Mouse (Mus musculus): Measurements from ENCODE around the gene Wnt5b. TPM values are rescaled to one million over a fixed set of nuclear protein-coding genes. Genes with fewer than 3 reads are reported as not detected.

The Wnt5b gene
- polyA plus RNA-seq, 1 experiment: not detected

DNA sequence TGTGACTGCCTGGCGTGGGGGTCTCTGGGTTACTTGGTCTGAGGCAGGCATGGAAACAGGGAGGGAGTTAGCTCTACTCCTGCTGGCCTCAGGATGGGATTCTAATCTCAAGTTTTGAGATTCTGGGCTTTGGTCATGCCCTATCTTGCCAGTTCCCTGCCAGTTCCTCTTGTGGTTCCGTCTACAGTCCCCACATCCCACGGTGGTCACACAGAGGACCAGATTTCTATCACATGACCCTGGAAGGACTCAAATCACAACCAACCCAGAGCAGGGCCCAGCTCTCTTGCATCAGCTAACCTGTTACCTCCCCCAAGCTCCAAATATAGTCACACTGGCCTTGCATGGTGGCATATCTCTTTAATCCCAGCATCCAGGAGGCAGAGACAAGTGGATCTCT is 14.5 kb downstream of the Wnt5b start:
- Histone ChIP-seq H3K27ac (ENCODE audit: insufficient read depth, low read depth, low read length) (no peak overlapping the region), H3K4me1 (ENCODE audit: control insufficient read depth, insufficient read depth, low read length) (no peaks in the 10 kb centered on the region), H3K4me3 (ENCODE audit: insufficient read depth, low read length) (no peak overlapping the region)
- TF ChIP-seq POLR2A (IDR thresholded peaks at IDR 0.05; ENCODE audit: borderline replicate concordance, low read depth, low read length) (no peak), CTCF (IDR thresholded peaks at IDR 0.05; ENCODE audit: low read depth, low read length) (no peak)

DNA sequence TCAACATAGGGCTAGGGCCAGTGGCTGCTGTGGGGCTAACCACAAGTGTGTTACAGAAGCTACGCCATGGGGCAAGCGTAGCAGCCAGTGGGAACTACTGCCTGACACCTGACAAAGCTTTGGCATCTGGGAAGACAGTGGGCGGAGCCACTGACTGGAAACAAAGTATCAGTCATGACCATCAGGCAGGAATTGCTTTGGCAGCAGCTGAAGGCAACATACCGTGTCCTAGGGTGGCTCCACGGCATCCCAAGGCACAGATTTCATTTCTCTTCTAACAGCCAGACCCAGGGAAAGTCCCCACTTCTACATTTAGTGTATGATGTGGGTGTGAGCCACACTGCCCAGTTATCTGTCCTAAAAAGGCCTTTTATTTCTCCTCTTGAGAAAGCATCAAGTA is 17.6 kb downstream of the Wnt5b start:
- Histone ChIP-seq H3K4me1 (ENCODE audit: control insufficient read depth, insufficient read depth, low read length) (no peaks in the 10 kb centered on the region), H3K4me3 (ENCODE audit: insufficient read depth, low read length) (no peak overlapping the region), H3K27ac (ENCODE audit: insufficient read depth, low read depth, low read length) (no peak overlapping the region)
- no peak for TF ChIP-seq CTCF (IDR thresholded peaks at IDR 0.05; ENCODE audit: low read depth, low read length)
- TF ChIP-seq POLR2A (IDR thresholded peaks at IDR 0.05; ENCODE audit: borderline replicate concordance, low read depth, low read length): no peak

DNA sequence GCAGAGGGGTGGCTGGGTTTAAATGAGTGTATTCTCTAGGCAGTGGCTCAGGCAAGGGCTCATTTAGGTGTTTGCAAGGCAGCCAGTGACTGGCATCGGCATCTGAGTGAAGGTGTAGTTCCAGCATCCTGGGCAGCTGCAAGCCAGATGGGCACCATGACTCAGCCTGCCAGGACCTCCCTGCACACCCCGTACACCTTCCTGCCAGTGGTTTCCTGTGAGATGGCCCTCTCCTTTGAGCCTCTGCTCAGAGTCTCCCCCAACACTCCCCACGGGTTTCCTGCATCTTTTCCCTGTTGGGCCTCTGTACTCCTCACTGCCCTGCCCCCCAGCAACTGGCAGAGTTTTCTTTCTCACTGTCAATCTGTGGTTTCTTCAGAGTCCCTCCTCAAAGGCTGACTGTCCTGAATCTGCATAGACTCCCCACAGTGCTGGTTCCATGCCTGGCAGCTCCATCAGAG is 22.2 kb downstream of the Wnt5b start:
- TF ChIP-seq CTCF (IDR thresholded peaks at IDR 0.05; ENCODE audit: low read depth, low read length) (no peak), POLR2A (IDR thresholded peaks at IDR 0.05; ENCODE audit: borderline replicate concordance, low read depth, low read length) (no peak)
- no peaks in the 10 kb centered on the region for H3K4me1 ChIP-seq (ENCODE audit: control insufficient read depth, insufficient read depth, low read length)
- no peak overlapping the region for H3K27ac ChIP-seq (ENCODE audit: insufficient read depth, low read depth, low read length)
- no peak overlapping the region for H3K4me3 ChIP-seq (ENCODE audit: insufficient read depth, low read length)

DNA sequence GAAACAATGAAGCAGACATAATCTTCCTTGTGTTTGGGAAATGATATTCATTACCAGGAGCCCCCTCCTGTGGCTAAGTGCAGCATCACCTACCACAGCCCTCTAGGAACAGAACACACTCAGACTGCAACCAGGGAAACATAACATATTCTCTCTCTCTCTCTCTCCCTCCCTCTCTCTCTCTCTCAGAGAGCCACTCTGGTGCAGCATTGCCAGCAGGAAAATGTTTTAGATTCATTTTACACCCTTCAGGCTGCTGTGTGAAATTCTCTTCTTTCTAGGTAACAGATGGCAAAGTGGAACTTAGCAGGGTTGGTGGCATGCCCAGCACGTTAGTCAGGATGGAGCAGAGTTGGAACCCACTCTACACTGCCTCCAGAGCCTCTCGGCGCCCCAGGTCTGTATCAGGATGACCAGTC is 22.7 kb downstream of the Wnt5b start:
- H3K27ac ChIP-seq (ENCODE audit: insufficient read depth, low read depth, low read length): no peak overlapping the region
- no peak for TF ChIP-seq CTCF (IDR thresholded peaks at IDR 0.05; ENCODE audit: low read depth, low read length)

DNA sequence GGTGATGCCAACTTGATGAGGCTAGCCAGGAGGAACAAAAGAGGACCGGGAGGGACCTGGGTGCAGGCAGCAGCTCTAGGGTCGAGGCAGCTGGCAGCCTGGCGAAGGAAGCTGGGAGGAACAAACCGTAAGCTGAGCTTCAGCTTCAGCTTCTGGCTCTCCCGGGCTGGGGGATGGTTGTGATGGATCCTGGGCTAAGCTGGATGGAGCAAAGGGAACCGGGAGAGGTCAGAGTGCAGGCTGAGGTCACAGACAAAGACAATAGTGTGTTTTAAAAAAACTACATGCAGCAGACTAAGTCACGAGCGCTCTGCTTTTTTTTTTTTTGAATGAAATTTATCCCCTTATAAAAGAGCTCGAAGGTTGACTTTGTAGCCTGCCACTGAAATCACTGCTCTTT is 23.4 kb downstream of the Wnt5b start:
- no peak overlapping the region for H3K27ac ChIP-seq (ENCODE audit: insufficient read depth, low read depth, low read length)
- TF ChIP-seq CTCF (IDR thresholded peaks at IDR 0.05; ENCODE audit: low read depth, low read length) (no peak), POLR2A (IDR thresholded peaks at IDR 0.05; ENCODE audit: borderline replicate concordance, low read depth, low read length) (no peak)
- H3K4me3 ChIP-seq (ENCODE audit: insufficient read depth, low read length): no peak overlapping the region
- H3K4me1 ChIP-seq (ENCODE audit: control insufficient read depth, insufficient read depth, low read length): no peaks in the 10 kb centered on the region

More for the DNA sequence above, 22.7 kb downstream of the Wnt5b start:
- H3K4me1 ChIP-seq (ENCODE audit: control insufficient read depth, insufficient read depth, low read length): no peaks in the 10 kb centered on the region
- H3K4me3 ChIP-seq (ENCODE audit: insufficient read depth, low read length): no peak overlapping the region

DNA sequence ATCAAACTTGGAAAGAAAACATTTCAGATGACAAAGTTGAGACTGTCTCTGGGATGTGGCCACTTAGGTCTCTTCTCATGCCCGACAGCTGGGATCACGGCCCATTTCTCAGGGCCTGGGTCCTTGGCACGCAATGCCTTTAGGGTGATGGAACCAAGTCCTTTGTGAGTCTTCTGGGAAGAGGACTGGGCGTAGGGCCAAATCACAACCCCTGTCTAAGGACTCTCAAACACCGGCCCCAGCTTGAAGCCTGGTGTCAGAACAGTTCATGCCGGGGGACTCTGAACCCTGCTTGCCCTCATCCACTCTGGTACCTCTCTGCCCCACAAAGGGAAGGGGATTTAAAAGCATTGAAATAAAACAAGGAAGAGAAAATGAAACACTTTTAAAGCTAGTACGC is 30.1 kb downstream of the Wnt5b start:
- no peak for TF ChIP-seq CTCF (IDR thresholded peaks at IDR 0.05; ENCODE audit: low read depth, low read length)
- TF ChIP-seq POLR2A (IDR thresholded peaks at IDR 0.05; ENCODE audit: borderline replicate concordance, low read depth, low read length): no peak
- H3K27ac ChIP-seq (ENCODE audit: insufficient read depth, low read depth, low read length): no peak overlapping the region
- H3K4me3 ChIP-seq (ENCODE audit: insufficient read depth, low read length): no peak overlapping the region
- no peaks in the 10 kb centered on the region for H3K4me1 ChIP-seq (ENCODE audit: control insufficient read depth, insufficient read depth, low read length)

DNA sequence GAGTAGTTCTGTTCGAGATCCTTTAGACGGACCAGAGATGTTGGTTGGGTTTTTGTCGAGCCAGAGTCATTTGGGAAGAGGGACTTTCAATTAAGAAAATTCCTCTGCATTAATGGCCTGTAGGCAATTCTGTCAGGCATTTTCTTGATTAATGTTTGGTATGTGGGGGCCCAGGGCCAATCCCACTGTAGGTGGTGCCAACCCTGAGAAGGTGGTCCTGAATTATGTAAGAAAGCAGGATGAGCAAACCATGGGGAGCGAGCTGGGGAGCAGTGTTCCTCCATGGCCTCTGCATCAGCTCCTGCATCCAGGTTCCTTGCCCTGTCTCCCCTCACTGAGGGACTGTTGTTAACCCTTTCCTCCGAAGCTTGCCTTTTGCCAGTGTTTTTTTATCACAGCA is 30.7 kb downstream of the Wnt5b start:
- TF ChIP-seq CTCF (IDR thresholded peaks at IDR 0.05; ENCODE audit: low read depth, low read length) (no peak), POLR2A (IDR thresholded peaks at IDR 0.05; ENCODE audit: borderline replicate concordance, low read depth, low read length) (no peak)
- Histone ChIP-seq H3K27ac (ENCODE audit: insufficient read depth, low read depth, low read length) (no peak overlapping the region), H3K4me3 (ENCODE audit: insufficient read depth, low read length) (no peak overlapping the region), H3K4me1 (ENCODE audit: control insufficient read depth, insufficient read depth, low read length) (no peaks in the 10 kb centered on the region)

DNA sequence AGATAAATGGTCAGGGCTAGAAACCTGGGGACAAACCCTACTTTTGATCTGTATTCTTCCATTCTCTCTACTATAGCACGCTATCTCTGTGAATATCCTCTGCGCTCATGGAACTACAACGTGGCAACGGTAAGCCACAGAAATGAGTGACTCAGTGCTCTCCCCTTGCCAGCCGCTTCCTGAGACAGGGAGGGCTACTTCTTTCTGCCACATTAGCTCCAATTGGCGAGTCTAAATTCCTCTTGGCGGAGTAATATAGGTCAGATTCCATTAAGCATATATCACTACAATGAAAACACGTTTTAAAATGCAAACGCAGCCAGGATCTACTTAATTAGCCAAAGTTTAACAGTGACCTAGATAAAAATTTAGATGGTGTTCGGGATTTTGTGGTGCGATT is 31.4 kb downstream of the Wnt5b start:
- Histone ChIP-seq H3K4me3 (ENCODE audit: insufficient read depth, low read length) (no peak overlapping the region), H3K27ac (ENCODE audit: insufficient read depth, low read depth, low read length) (no peak overlapping the region), H3K4me1 (ENCODE audit: control insufficient read depth, insufficient read depth, low read length) (no peaks in the 10 kb centered on the region)
- TF ChIP-seq POLR2A (IDR thresholded peaks at IDR 0.05; ENCODE audit: borderline replicate concordance, low read depth, low read length) (no peak), CTCF (IDR thresholded peaks at IDR 0.05; ENCODE audit: low read depth, low read length) (no peak)

DNA sequence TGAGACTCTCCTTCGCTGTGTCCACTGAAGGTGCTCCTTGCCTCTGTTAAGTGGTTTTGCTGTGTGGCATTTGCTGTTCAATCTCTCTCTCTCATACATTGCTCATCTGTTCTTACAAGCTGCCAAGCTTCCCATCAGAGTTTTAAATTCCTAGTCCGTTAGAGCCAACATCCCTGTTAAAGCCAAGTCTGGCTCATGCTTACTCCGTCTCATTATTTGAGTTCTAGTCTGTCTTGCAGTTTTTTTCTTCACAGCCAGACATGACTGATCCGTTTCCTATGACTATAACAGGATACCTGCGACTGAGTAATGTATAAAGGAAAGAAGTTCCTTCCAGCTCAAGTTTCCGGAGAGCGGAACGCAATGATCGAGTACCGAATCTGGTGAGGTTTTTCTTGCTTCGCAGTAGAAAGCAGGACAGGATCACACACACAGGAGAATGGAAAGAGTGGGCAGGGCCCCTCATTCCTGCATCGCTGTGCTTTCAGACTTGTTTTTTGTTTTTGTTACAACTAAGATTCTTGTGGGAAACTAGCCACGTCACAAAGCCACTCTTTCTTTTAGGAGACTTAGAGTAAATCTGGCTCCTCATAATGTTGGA is 34.6 kb downstream of the Wnt5b start:
- TF ChIP-seq POLR2A (IDR thresholded peaks at IDR 0.05; ENCODE audit: borderline replicate concordance, low read depth, low read length) (no peak), CTCF (IDR thresholded peaks at IDR 0.05; ENCODE audit: low read depth, low read length) (no peak)
- H3K4me3 ChIP-seq (ENCODE audit: insufficient read depth, low read length): no peak overlapping the region
- no peaks in the 10 kb centered on the region for H3K4me1 ChIP-seq (ENCODE audit: control insufficient read depth, insufficient read depth, low read length)
- H3K27ac ChIP-seq (ENCODE audit: insufficient read depth, low read depth, low read length): no peak overlapping the region

DNA sequence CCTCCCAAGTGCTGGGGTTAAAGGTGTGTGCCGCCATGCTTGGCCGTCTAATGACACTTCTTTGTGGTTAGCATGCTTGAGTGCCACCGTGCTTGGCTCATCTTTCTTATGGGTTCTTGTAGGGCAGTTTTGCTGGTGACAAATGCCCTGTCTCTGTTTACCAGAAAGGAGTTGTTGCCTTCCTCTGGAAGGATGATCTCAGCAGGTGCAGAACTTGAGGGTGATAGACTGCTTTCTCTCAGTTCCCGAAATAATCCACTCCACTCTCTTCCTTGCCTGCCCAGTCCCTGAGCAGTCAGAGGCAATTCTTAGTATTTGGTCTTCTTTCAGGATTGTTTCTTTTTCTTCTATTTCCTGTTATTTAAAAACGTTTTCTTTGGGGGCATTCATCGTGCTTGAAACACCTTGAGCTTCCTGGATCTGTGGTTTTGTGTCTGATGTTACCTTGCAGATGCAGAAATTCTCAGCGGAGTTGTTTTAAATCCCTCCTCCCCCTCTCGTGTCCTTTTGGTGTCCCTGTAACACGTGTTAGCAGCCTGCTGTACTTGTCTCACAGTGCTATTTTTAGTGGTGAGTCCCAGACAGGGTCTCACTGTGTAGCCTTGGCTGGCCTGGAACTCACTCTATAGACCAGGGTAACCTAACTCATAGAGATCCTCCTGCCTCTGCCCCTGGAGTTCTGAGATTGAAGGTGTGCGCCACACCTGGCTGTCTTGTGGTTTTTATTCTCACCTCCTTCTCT is 35.3 kb downstream of the Wnt5b start:
- TF ChIP-seq POLR2A (IDR thresholded peaks at IDR 0.05; ENCODE audit: borderline replicate concordance, low read depth, low read length) (no peak), CTCF (IDR thresholded peaks at IDR 0.05; ENCODE audit: low read depth, low read length) (no peak)
- Histone ChIP-seq H3K27ac (ENCODE audit: insufficient read depth, low read depth, low read length) (no peak overlapping the region), H3K4me3 (ENCODE audit: insufficient read depth, low read length) (no peak overlapping the region), H3K4me1 (ENCODE audit: control insufficient read depth, insufficient read depth, low read length) (no peaks in the 10 kb centered on the region)
